Mouse (Mus musculus): Measurements from ENCODE around the gene Nfix. TPM values are rescaled to one million over a fixed set of nuclear protein-coding genes. Genes with fewer than 3 reads are reported as not detected.

Nfix gene
- 9.4 and 10.9 TPM in 2 replicates for polyA plus RNA-seq (2014; fragmentation: Nextera tagmentation; extraction: Ambion mirVana)

GRCm38 (mm10) chr8:84799999-84800831, at the start of gene Nfix:
Gene Nfix, minus strand, starts transcription at chr8:84800344.
- WGBS: 2% methylated on average over 59 of the region's 125 CpGs
- no peak within 1 kb of the TSS for H3K27ac ChIP-seq (ENCODE audit: low read depth, low read length)
- H3K36me3 ChIP-seq (ENCODE audit: control insufficient read depth, insufficient read depth, low read length): no peaks in the 10 kb centered on the region
- H3K27me3 ChIP-seq (ENCODE audit: control insufficient read depth, insufficient read depth, low read length): peaks cover 92% of the 10 kb centered on the region
- ATAC-seq (ENCODE audit: low FRiP score, low TSS enrichment): peak; percentile 47
- peak within 1 kb of the TSS; percentile 86 for H3K9ac ChIP-seq (ENCODE audit: low read depth, low read length)
- H3K4me3 ChIP-seq (ENCODE audit: low read length): peak within 1 kb of the TSS; percentile 53
- H3K4me1 ChIP-seq (ENCODE audit: control insufficient read depth, insufficient read depth, low read length): 0 out of 2 replicates have a peak, but pooled peaks cover 3% of the 10 kb centered on the region
- H3K4me2 ChIP-seq (replicated peaks; ENCODE audit: low read depth, low read length): peak within 1 kb of the TSS; percentile 98
- H3K9me3 ChIP-seq (ENCODE audit: control insufficient read depth, low read length): no peaks in the 10 kb centered on the region

GRCm38 (mm10) chr8:84847684-84848435, 47.7 kb upstream of the Nfix start:
- peak overlapping the region; percentile 59 for H3K9ac ChIP-seq (ENCODE audit: low read depth, low read length)
- ATAC-seq (ENCODE audit: low FRiP score, low TSS enrichment): no peak
- H3K9me3 ChIP-seq (ENCODE audit: control insufficient read depth, low read length): no peaks in the 10 kb centered on the region
- peaks cover 25% of the 10 kb centered on the region for H3K36me3 ChIP-seq (ENCODE audit: control insufficient read depth, insufficient read depth, low read length)
- H3K27ac ChIP-seq (ENCODE audit: low read depth, low read length): peak overlapping the region; percentile 63
- 35% methylated on average over 6 of the region's 6 CpGs for WGBS
- peak overlapping the region; percentile 47 for H3K4me2 ChIP-seq (replicated peaks; ENCODE audit: low read depth, low read length)
- H3K4me1 ChIP-seq (ENCODE audit: control insufficient read depth, insufficient read depth, low read length): peaks cover 23% of the 10 kb centered on the region
- H3K27me3 ChIP-seq (ENCODE audit: control insufficient read depth, insufficient read depth, low read length): no peaks in the 10 kb centered on the region
- H3K4me3 ChIP-seq (ENCODE audit: low read length): peak overlapping the region; percentile 81

- Histone ChIP-seq H3K9me3 (ENCODE audit: control insufficient read depth, low read length) (no peaks in the 10 kb centered on the region), H3K36me3 (ENCODE audit: control insufficient read depth, insufficient read depth, low read length) (peaks cover 34% of the 10 kb centered on the region), H3K4me3 (ENCODE audit: low read length) (peak within 1 kb of the TSS; percentile 81), H3K4me1 (ENCODE audit: control insufficient read depth, insufficient read depth, low read length) (peaks cover 23% of the 10 kb centered on the region), H3K27ac (ENCODE audit: low read depth, low read length) (peak within 1 kb of the TSS; percentile 63), H3K9ac (ENCODE audit: low read depth, low read length) (peak within 1 kb of the TSS; percentile 84), H3K4me2 (replicated peaks; ENCODE audit: low read depth, low read length) (peak within 1 kb of the TSS; percentile 79), H3K27me3 (ENCODE audit: control insufficient read depth, insufficient read depth, low read length) (no peaks in the 10 kb centered on the region)
- ATAC-seq (ENCODE audit: low FRiP score, low TSS enrichment): peak; percentile 100
- under 1% methylated on average over 55 of the region's 55 CpGs for WGBS
Observed at GRCm38 (mm10) chr8:84846722-84847572, 46.8 kb upstream of the Nfix start, which contains the start of gene Calr. Gene Calr, minus strand, starts transcription at chr8:84846934.

- no peaks in the 10 kb centered on the region for H3K27me3 ChIP-seq (ENCODE audit: control insufficient read depth, insufficient read depth, low read length)
- under 1% methylated on average over 30 of the region's 30 CpGs for WGBS
- H3K4me2 ChIP-seq (replicated peaks; ENCODE audit: low read depth, low read length): peak overlapping the region; percentile 79
- H3K9ac ChIP-seq (ENCODE audit: low read depth, low read length): peak overlapping the region; percentile 84
- H3K36me3 ChIP-seq (ENCODE audit: control insufficient read depth, insufficient read depth, low read length): peaks cover 42% of the 10 kb centered on the region
- no peaks in the 10 kb centered on the region for H3K9me3 ChIP-seq (ENCODE audit: control insufficient read depth, low read length)
- peaks cover 23% of the 10 kb centered on the region for H3K4me1 ChIP-seq (ENCODE audit: control insufficient read depth, insufficient read depth, low read length)
- ATAC-seq (ENCODE audit: low FRiP score, low TSS enrichment): peak; percentile 33; the same call in 1 of the 2 replicates
- H3K27ac ChIP-seq (ENCODE audit: low read depth, low read length): peak overlapping the region; percentile 37; the same call in 1 of the 2 replicates
- peak overlapping the region; percentile 81 for H3K4me3 ChIP-seq (ENCODE audit: low read length)
Observed at GRCm38 (mm10) chr8:84846094-84846721, 46.1 kb upstream of the Nfix start.

GRCm38 (mm10) chr8:84845355-84846093, 45.4 kb upstream of the Nfix start:
- Histone ChIP-seq H3K36me3 (ENCODE audit: control insufficient read depth, insufficient read depth, low read length) (peaks cover 44% of the 10 kb centered on the region), H3K27ac (ENCODE audit: low read depth, low read length) (no peak overlapping the region), H3K9ac (ENCODE audit: low read depth, low read length) (peak overlapping the region; percentile 84), H3K4me2 (replicated peaks; ENCODE audit: low read depth, low read length) (peak overlapping the region; percentile 79), H3K4me3 (ENCODE audit: low read length) (peak overlapping the region; percentile 81), H3K4me1 (ENCODE audit: control insufficient read depth, insufficient read depth, low read length) (peaks cover 23% of the 10 kb centered on the region), H3K27me3 (ENCODE audit: control insufficient read depth, insufficient read depth, low read length) (no peaks in the 10 kb centered on the region), H3K9me3 (ENCODE audit: control insufficient read depth, low read length) (no peaks in the 10 kb centered on the region)
- ATAC-seq (ENCODE audit: low FRiP score, low TSS enrichment): no peak
- 15% methylated on average over 12 of the region's 12 CpGs for WGBS

- H3K4me2 ChIP-seq (replicated peaks; ENCODE audit: low read depth, low read length): peak overlapping the region; percentile 79
- H3K9ac ChIP-seq (ENCODE audit: low read depth, low read length): peak overlapping the region; percentile 84
- H3K27ac ChIP-seq (ENCODE audit: low read depth, low read length): peak overlapping the region; percentile 8; the same call in 1 of the 2 replicates
- ATAC-seq (ENCODE audit: low FRiP score, low TSS enrichment): no peak
- 85% methylated on average over 9 of the region's 9 CpGs for WGBS
- H3K4me1 ChIP-seq (ENCODE audit: control insufficient read depth, insufficient read depth, low read length): peaks cover 26% of the 10 kb centered on the region
- no peaks in the 10 kb centered on the region for H3K27me3 ChIP-seq (ENCODE audit: control insufficient read depth, insufficient read depth, low read length)
- peak overlapping the region; percentile 81 for H3K4me3 ChIP-seq (ENCODE audit: low read length)
- H3K9me3 ChIP-seq (ENCODE audit: control insufficient read depth, low read length): no peaks in the 10 kb centered on the region
- H3K36me3 ChIP-seq (ENCODE audit: control insufficient read depth, insufficient read depth, low read length): peaks cover 44% of the 10 kb centered on the region
Observed at GRCm38 (mm10) chr8:84844397-84845070, 44.4 kb upstream of the Nfix start.

- Histone ChIP-seq H3K27me3 (ENCODE audit: control insufficient read depth, insufficient read depth, low read length) (no peaks in the 10 kb centered on the region), H3K9ac (ENCODE audit: low read depth, low read length) (no peak overlapping the region), H3K4me1 (ENCODE audit: control insufficient read depth, insufficient read depth, low read length) (peaks cover 41% of the 10 kb centered on the region), H3K9me3 (ENCODE audit: control insufficient read depth, low read length) (no peaks in the 10 kb centered on the region), H3K4me2 (replicated peaks; ENCODE audit: low read depth, low read length) (no peak overlapping the region), H3K36me3 (ENCODE audit: control insufficient read depth, insufficient read depth, low read length) (peaks cover 66% of the 10 kb centered on the region), H3K27ac (ENCODE audit: low read depth, low read length) (no peak overlapping the region; the same call in 1 of the 2 replicates), H3K4me3 (ENCODE audit: low read length) (no peak overlapping the region)
- 82% methylated on average over 1 of the region's 1 CpGs for WGBS
- no peak for ATAC-seq (ENCODE audit: low FRiP score, low TSS enrichment)
Observed at GRCm38 (mm10) chr8:84841514-84841913, 41.4 kb upstream of the Nfix start.
